Mouse (Mus musculus) liver, embryonic 14.5 days (tissue): ENCODE data around the gene Cc2d2a.

Experiments
- CTCF ChIP-seq: IDR thresholded peaks from 2 replicates; pipeline ENCODE4 v1.5.1; 2016; ENCODE audit warnings: antibody characterized with exemption, low read depth, control low read depth
- EP300 ChIP-seq: IDR thresholded peaks from 2 replicates; pipeline ENCODE4 v1.6.1; 2016; ENCODE audit warnings: antibody characterized with exemption, low read depth

GRCm38 (mm10) chr5:43745156-43745555, 83.0 kb downstream of the Cc2d2a start:
- TF ChIP-seq CTCF (no peak), EP300 (no peak)
